Mouse (Mus musculus) C2C12 (cell line): ENCODE measurements around the gene Tctn3. TPM values are rescaled to one million over a fixed set of nuclear protein-coding genes. Genes with fewer than 3 reads are reported as not detected.
A peak's percentile ranks its signal among the peaks of the same experiment; 100 is the strongest.
"Not testable (repeated sequence)": the region's sequence is repeated elsewhere in the genome, so short reads cannot be mapped to it uniquely, and the experiment has no call there.

Source experiments
- H3K27me3 ChIP-seq: one replicate; pipeline ENCODE4 v1.6.1; 2011; ENCODE audit not compliant: control insufficient read depth, insufficient read depth, insufficient read length
- H3K36me3 ChIP-seq: one replicate; pipeline ENCODE4 v1.6.1; 2011; ENCODE audit not compliant: control insufficient read depth, insufficient read depth
- H3K4me3 ChIP-seq: one replicate; pipeline ENCODE4 v1.5.1; 2011; ENCODE audit warnings: mild to moderate bottlenecking, control low read depth; ENCODE audit not compliant: poor library complexity, insufficient read depth, severe bottlenecking
- H3K79me2 ChIP-seq: one replicate; pipeline ENCODE4 v1.6.1; 2011; ENCODE audit not compliant: control insufficient read depth, insufficient read depth
- H3K79me3 ChIP-seq: one replicate; pipeline ENCODE4 v1.6.1; 2011; ENCODE audit warnings: low read depth, control low read depth
- H3ac ChIP-seq: one replicate; pipeline ENCODE3; 2011; ENCODE audit warnings: low read depth; ENCODE audit not compliant: control insufficient read depth, insufficient read length
- CEBPB ChIP-seq: IDR thresholded peaks from one replicate; pipeline ENCODE4 v1.6.1; 2011; ENCODE audit warnings: low read depth, mild to moderate bottlenecking, control low read depth, moderate library complexity
- CTCF ChIP-seq: IDR thresholded peaks from one replicate; pipeline ENCODE4 v1.5.1; 2011; ENCODE audit not compliant: control insufficient read depth, insufficient read depth, insufficient read length
- FOSL1 ChIP-seq: IDR thresholded peaks from one replicate; pipeline ENCODE4 v1.8.0; 2011; ENCODE audit warnings: mild to moderate bottlenecking, low read length; ENCODE audit not compliant: poor library complexity, insufficient read depth, severe bottlenecking
- MAX ChIP-seq: IDR thresholded peaks from one replicate; pipeline ENCODE4 v1.6.1; 2011; ENCODE audit warnings: mild to moderate bottlenecking, control low read depth
- MYOD1 ChIP-seq: IDR thresholded peaks from one replicate; pipeline ENCODE4 v1.6.1; 2011; ENCODE audit warnings: low read depth; ENCODE audit not compliant: control insufficient read depth, insufficient read length
- MYOG ChIP-seq: IDR thresholded peaks from one replicate; pipeline ENCODE4 v1.6.1; 2011; ENCODE audit not compliant: control insufficient read depth, insufficient read length; ENCODE audit errors: extremely low read depth
- USF1 ChIP-seq: IDR thresholded peaks from one replicate; pipeline ENCODE4 v1.6.1; 2011; ENCODE audit warnings: low read depth, mild to moderate bottlenecking, control low read depth, moderate library complexity
- polyA plus RNA-seq: library from polyadenylated mRNA; unstranded; fragments of >200 nt; fragmentation: generic; extraction: Trizol; gene quantifications from one replicate; pipeline ENCODE4 v1.2.1, GENCODE M21; 2012; ENCODE audit warnings: missing spikeins

Gene Tctn3
- polyA plus RNA-seq, 1 experiment: 3.1 TPM

GRCm38 (mm10) chr19:40614811-40615210 is 2.8 kb upstream of the Tctn3 start:
- Histone ChIP-seq H3K79me3 (no peaks in the 10 kb centered on the region), H3ac (no peak overlapping the region), H3K27me3 (no peaks in the 10 kb centered on the region), H3K4me3 (no peak overlapping the region), H3K36me3 (no peaks in the 10 kb centered on the region), H3K79me2 (no peaks in the 10 kb centered on the region)
- peak; percentile 45 for TF ChIP-seq MYOD1
- no peak for TF ChIP-seq USF1

- no peaks in the 10 kb centered on the region for H3K79me2 ChIP-seq
- H3ac ChIP-seq: no peak overlapping the region
- H3K36me3 ChIP-seq: peaks cover 14% of the 10 kb centered on the region
These were observed 4.4 kb downstream of the Tctn3 start for GRCm38 (mm10) chr19:40607676-40608075.

GRCm38 (mm10) chr19:40605189-40605588 is 6.8 kb downstream of the Tctn3 start:
- TF ChIP-seq MYOG (no peak), USF1 (no peak), CEBPB (no peak), MYOD1 (no peak), FOSL1 (no peak)
- H3K79me3 ChIP-seq: no peaks in the 10 kb centered on the region
- no peak overlapping the region for H3ac ChIP-seq
- H3K79me2 ChIP-seq: no peaks in the 10 kb centered on the region
- H3K4me3 ChIP-seq: no peak overlapping the region
- peaks cover 14% of the 10 kb centered on the region for H3K36me3 ChIP-seq
- H3K27me3 ChIP-seq: no peaks in the 10 kb centered on the region

More at GRCm38 (mm10) chr19:40607676-40608075, 4.4 kb downstream of the Tctn3 start:
- no peak overlapping the region for H3K4me3 ChIP-seq
- no peaks in the 10 kb centered on the region for H3K27me3 ChIP-seq
- TF ChIP-seq MAX (no peak), CTCF (no peak), MYOG (no peak), USF1 (no peak), MYOD1 (no peak), CEBPB (no peak), FOSL1 (no peak)
- no peaks in the 10 kb centered on the region for H3K79me3 ChIP-seq

- TF ChIP-seq USF1: no peak
- TF ChIP-seq CEBPB: no peak
- no peak for TF ChIP-seq MYOD1
- no peak for TF ChIP-seq MYOG
- no peak for TF ChIP-seq MAX
- no peak for TF ChIP-seq FOSL1
- no peak for TF ChIP-seq CTCF
- Histone ChIP-seq H3K4me3 (no peak overlapping the region), H3ac (no peak overlapping the region), H3K27me3 (no peaks in the 10 kb centered on the region), H3K79me2 (no peaks in the 10 kb centered on the region), H3K79me3 (no peaks in the 10 kb centered on the region), H3K36me3 (peaks cover 5% of the 10 kb centered on the region)
These were observed 10.2 kb downstream of the Tctn3 start for GRCm38 (mm10) chr19:40601870-40602269.

GRCm38 (mm10) chr19:40600846-40601245 is 11.2 kb downstream of the Tctn3 start:
- H3K79me2 ChIP-seq, H3K27me3 ChIP-seq, H3ac ChIP-seq, H3K36me3 ChIP-seq, H3K4me3 ChIP-seq, H3K79me3 ChIP-seq: not testable (repeated sequence)

- H3K27me3 ChIP-seq: no peaks in the 10 kb centered on the region
- H3K79me2 ChIP-seq: no peaks in the 10 kb centered on the region
- TF ChIP-seq CTCF (no peak), FOSL1 (no peak), CEBPB (no peak), MYOG (no peak), MAX (no peak), USF1 (no peak), MYOD1 (no peak)
- no peaks in the 10 kb centered on the region for H3K36me3 ChIP-seq
- no peak overlapping the region for H3K4me3 ChIP-seq
- no peaks in the 10 kb centered on the region for H3K79me3 ChIP-seq
- H3ac ChIP-seq: no peak overlapping the region
These were observed 16.2 kb downstream of the Tctn3 start for GRCm38 (mm10) chr19:40595831-40596230.
